Mouse (Mus musculus) liver, postnatal 0 days (tissue): Measurements from ENCODE around the gene Olfr282. TPM values are rescaled to one million over a fixed set of nuclear protein-coding genes. Genes with fewer than 3 reads are reported as not detected.

Source experiments
- ATAC-seq: fragments of 200-750 bp; cut with Nextera tagmentation; 2 replicates; pipeline ENCODE4 v1.8.0; 2017; ENCODE audit warnings: mild to moderate bottlenecking, moderate library complexity
- DNase-seq: peaks from one replicate; pipeline ENCODE4 v3.0.0-alpha.2; 2016
- H3K27ac ChIP-seq: fragments of 300-500 bp; sonication (generic); 2 replicates; pipeline ENCODE4 v1.5.1; 2014; ENCODE audit warnings: antibody characterized with exemption, moderate library complexity, mild to moderate bottlenecking, low read depth
- H3K27me3 ChIP-seq: fragments of 300-500 bp; sonication (generic); 2 replicates; pipeline ENCODE4 v1.6.1; 2014; ENCODE audit warnings: low read length, control low read depth, mixed read lengths; ENCODE audit not compliant: insufficient read depth
- H3K36me3 ChIP-seq: fragments of 300-500 bp; sonication (generic); replicated peaks from 2 replicates; pipeline ENCODE4 v1.6.1; 2014; ENCODE audit warnings: mild to moderate bottlenecking, control low read depth, low read length, moderate library complexity, mixed read lengths; ENCODE audit not compliant: insufficient read depth
- H3K4me1 ChIP-seq: fragments of 300-500 bp; sonication (generic); 2 replicates; pipeline ENCODE4 v1.6.1; 2014; ENCODE audit warnings: antibody characterized with exemption, mild to moderate bottlenecking, control low read depth; ENCODE audit not compliant: insufficient read depth
- H3K4me2 ChIP-seq: fragments of 300-500 bp; sonication (generic); 2 replicates; pipeline ENCODE4 v1.6.1; 2014; ENCODE audit warnings: low read depth, mild to moderate bottlenecking, low read length, moderate library complexity, mixed read lengths
- H3K4me3 ChIP-seq: fragments of 300-500 bp; sonication (generic); 2 replicates; pipeline ENCODE4 v1.5.1; 2014; ENCODE audit warnings: low read depth, low read length
- H3K9ac ChIP-seq: fragments of 300-500 bp; sonication (generic); replicated peaks from 2 replicates; pipeline ENCODE4 v1.6.1; 2014; ENCODE audit warnings: mild to moderate bottlenecking, moderate library complexity
- H3K9me3 ChIP-seq: fragments of 300-500 bp; sonication (generic); 2 replicates; pipeline ENCODE4 v1.6.1; 2016; ENCODE audit warnings: mild to moderate bottlenecking, control low read depth, low read length, mixed read lengths
- CTCF ChIP-seq: sonication (generic); IDR thresholded peaks from 2 replicates; pipeline ENCODE4 v1.5.1; 2016; ENCODE audit warnings: antibody characterized with exemption, low read depth
- EP300 ChIP-seq: IDR thresholded peaks from 2 replicates; pipeline ENCODE4 v1.6.1; 2016; ENCODE audit warnings: antibody characterized with exemption, low read depth, mild to moderate bottlenecking
- WGBS: fragments of 180-500 bp; shearing (Covaris S2); extraction: QIAGEN DNeasy Blood & Tissue Kit; methylation state at CpG from one replicate; pipeline ENCODE4 v1.1.7; 2014; ENCODE audit not compliant: insufficient replicate concordance; 5-methylcytosine and 5-hydroxymethylcytosine counted together
- polyA plus RNA-seq: library from polyadenylated mRNA; unstranded; fragments of >200 nt; fragmentation: Nextera tagmentation; extraction: Ambion mirVana; gene quantifications from 2 replicates; pipeline ENCODE4 v1.2.1, GENCODE M21; 2015

The Olfr282 gene
- polyA plus RNA-seq, 1 experiment from 2014 or later = not detected

- Histone ChIP-seq H3K27ac (no peak within 1 kb of the TSS), H3K36me3 (no peaks in the 10 kb centered on the region), H3K4me3 (no peak within 1 kb of the TSS), H3K27me3 (no peaks in the 10 kb centered on the region), H3K4me1 (no peaks in the 10 kb centered on the region), H3K4me2 (no peak within 1 kb of the TSS), H3K9ac (no peak within 1 kb of the TSS), H3K9me3 (no peaks in the 10 kb centered on the region)
- DNase-seq (no peak), ATAC-seq (no peak)
- TF ChIP-seq EP300 = no peak
- TF ChIP-seq CTCF = no peak
- 83% methylated on average over 7 of the region's 7 CpGs for WGBS
Measured at GRCm38 (mm10) chr15:98452288-98452687, 21.3 kb downstream of the Olfr282 start, which contains the start of gene Olfr281. TSS of gene Olfr281 (plus strand) at chr15:98452588.

GRCm38 (mm10) chr15:98469596-98469995 lies 38.6 kb downstream of the Olfr282 start, which contains the start of gene OR5BS1P:
TSS of gene OR5BS1P (plus strand) at chr15:98469896.
- H3K9ac ChIP-seq = no peak within 1 kb of the TSS
- DNase-seq (no peak), ATAC-seq (no peak)
- 80% methylated on average over 4 of the region's 4 CpGs for WGBS
- H3K4me2 ChIP-seq = no peak within 1 kb of the TSS
- no peaks in the 10 kb centered on the region for H3K36me3 ChIP-seq
- H3K4me3 ChIP-seq = no peak within 1 kb of the TSS
- H3K4me1 ChIP-seq = no peaks in the 10 kb centered on the region
- H3K27me3 ChIP-seq = no peaks in the 10 kb centered on the region
- TF ChIP-seq EP300 = no peak
- TF ChIP-seq CTCF = no peak
- H3K9me3 ChIP-seq = no peaks in the 10 kb centered on the region
- H3K27ac ChIP-seq = no peak within 1 kb of the TSS

- no peak for TF ChIP-seq CTCF
- no peak for TF ChIP-seq EP300
- no peaks in the 10 kb centered on the region for H3K4me1 ChIP-seq
- WGBS = 87% methylated on average over 13 of the region's 13 CpGs
- H3K9ac ChIP-seq = no peak overlapping the region
- no peaks in the 10 kb centered on the region for H3K36me3 ChIP-seq
- no peak overlapping the region for H3K4me3 ChIP-seq
- no peak overlapping the region for H3K4me2 ChIP-seq
- ATAC-seq = no peak
- no peak for DNase-seq
- H3K9me3 ChIP-seq = no peaks in the 10 kb centered on the region
- H3K27me3 ChIP-seq = no peaks in the 10 kb centered on the region
- H3K27ac ChIP-seq = no peak overlapping the region
Measured at GRCm38 (mm10) chr15:98471539-98471938, 40.5 kb downstream of the Olfr282 start.

- H3K9me3 ChIP-seq = no peaks in the 10 kb centered on the region
- no peaks in the 10 kb centered on the region for H3K4me1 ChIP-seq
- DNase-seq = no peak
- H3K27ac ChIP-seq = no peak overlapping the region
- no peaks in the 10 kb centered on the region for H3K27me3 ChIP-seq
- H3K36me3 ChIP-seq = no peaks in the 10 kb centered on the region
- 75% methylated on average over 10 of the region's 10 CpGs for WGBS
- ATAC-seq = no peak
- H3K4me3 ChIP-seq = no peak overlapping the region
- H3K4me2 ChIP-seq = no peak overlapping the region
- TF ChIP-seq EP300 (no peak), CTCF (no peak)
- no peak overlapping the region for H3K9ac ChIP-seq
Measured at GRCm38 (mm10) chr15:98474958-98475357, 43.9 kb downstream of the Olfr282 start.

GRCm38 (mm10) chr15:98475382-98475781 lies 44.4 kb downstream of the Olfr282 start:
- Histone ChIP-seq H3K36me3 (no peaks in the 10 kb centered on the region), H3K27ac (no peak overlapping the region), H3K27me3 (no peaks in the 10 kb centered on the region), H3K4me3 (no peak overlapping the region), H3K9ac (no peak overlapping the region), H3K4me2 (no peak overlapping the region), H3K9me3 (no peaks in the 10 kb centered on the region), H3K4me1 (no peaks in the 10 kb centered on the region)
- ATAC-seq (no peak), DNase-seq (peak; percentile 51)
- 44% methylated on average over 10 of the region's 10 CpGs for WGBS
- TF ChIP-seq EP300 = no peak
- TF ChIP-seq CTCF = peak; percentile 68

GRCm38 (mm10) chr15:98476281-98476680 lies 45.3 kb downstream of the Olfr282 start:
- H3K4me2 ChIP-seq = no peak overlapping the region
- no peak overlapping the region for H3K27ac ChIP-seq
- no peak for DNase-seq
- ATAC-seq = no peak
- TF ChIP-seq EP300 = no peak
- no peak for TF ChIP-seq CTCF
- no peak overlapping the region for H3K9ac ChIP-seq
- no peaks in the 10 kb centered on the region for H3K4me1 ChIP-seq
- H3K9me3 ChIP-seq = no peaks in the 10 kb centered on the region
- 72% methylated on average over 5 of the region's 5 CpGs for WGBS
- H3K4me3 ChIP-seq = no peak overlapping the region
- H3K36me3 ChIP-seq = no peaks in the 10 kb centered on the region
- no peaks in the 10 kb centered on the region for H3K27me3 ChIP-seq

GRCm38 (mm10) chr15:98479568-98480102 lies 48.6 kb downstream of the Olfr282 start:
- Histone ChIP-seq H3K9me3 (no peaks in the 10 kb centered on the region), H3K27ac (no peak overlapping the region), H3K4me1 (0 out of 2 replicates have a peak, but pooled peaks cover 4% of the 10 kb centered on the region), H3K36me3 (no peaks in the 10 kb centered on the region), H3K4me2 (no peak overlapping the region), H3K27me3 (no peaks in the 10 kb centered on the region), H3K9ac (no peak overlapping the region), H3K4me3 (no peak overlapping the region)
- ATAC-seq (no peak), DNase-seq (no peak)
- WGBS = 60% methylated on average over 7 of the region's 7 CpGs
- TF ChIP-seq CTCF (no peak), EP300 (no peak)
